Mouse (Mus musculus): ENCODE measurements at regions not wholly inside any gene's neighbourhood (a gene's known extent, or its start where the extent isn't known, plus 50 kb on each side); places are given as distances from the start of the nearest gene placed in this dataset.

DNA sequence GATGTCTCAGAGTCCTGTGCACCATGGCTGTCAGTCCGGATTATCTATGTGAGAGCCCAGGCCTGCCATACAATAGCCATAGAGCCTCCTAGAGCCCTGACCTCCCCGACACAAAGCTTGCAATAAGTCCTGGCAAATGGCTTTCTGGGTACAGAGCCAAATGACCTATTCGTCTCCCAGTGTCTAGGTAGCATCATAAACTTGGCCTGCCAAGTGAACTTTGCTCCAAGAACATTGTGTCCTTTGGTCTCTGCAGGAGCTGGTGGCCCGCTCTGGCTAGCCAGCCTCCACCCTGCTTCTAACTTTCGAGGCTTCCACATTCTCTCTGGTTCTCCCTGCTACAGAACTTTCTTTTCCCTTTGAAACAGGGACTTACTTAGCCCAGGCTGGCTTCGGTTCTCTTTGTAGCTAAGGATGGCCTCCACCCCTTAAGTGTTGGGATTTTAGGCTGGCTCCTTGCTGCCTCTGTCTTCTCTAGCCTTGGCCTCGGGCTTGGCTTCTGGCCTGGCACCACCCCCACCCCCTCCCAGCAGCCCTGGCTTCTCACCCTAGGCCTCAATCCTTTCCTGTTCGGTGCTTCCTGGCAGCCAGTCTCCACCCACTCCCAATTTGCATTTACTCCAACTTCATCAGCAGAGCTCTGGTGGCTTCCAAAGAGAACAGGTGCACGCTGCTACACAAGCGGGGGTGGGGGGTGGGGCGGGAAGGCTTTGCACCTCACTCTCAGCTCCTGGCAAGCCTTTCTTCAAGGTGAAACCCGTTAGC, 70.8 kb upstream of the Grik3 start:
- TF ChIP-seq MAFK (IDR thresholded peaks at IDR 0.05; ENCODE audit: insufficient read depth, low read depth, low read length) (no peak), ZNF384 (IDR thresholded peaks at IDR 0.05; ENCODE audit: low read depth, low read length) (no peak), HCFC1 (IDR thresholded peaks at IDR 0.05; ENCODE audit: borderline replicate concordance, insufficient read depth, low read length) (no peak), CHD2 (IDR thresholded peaks at IDR 0.05; ENCODE audit: low read depth, low read length) (no peak)

Data from ES-E14 (cell line).